In the genomic region with DNA sequence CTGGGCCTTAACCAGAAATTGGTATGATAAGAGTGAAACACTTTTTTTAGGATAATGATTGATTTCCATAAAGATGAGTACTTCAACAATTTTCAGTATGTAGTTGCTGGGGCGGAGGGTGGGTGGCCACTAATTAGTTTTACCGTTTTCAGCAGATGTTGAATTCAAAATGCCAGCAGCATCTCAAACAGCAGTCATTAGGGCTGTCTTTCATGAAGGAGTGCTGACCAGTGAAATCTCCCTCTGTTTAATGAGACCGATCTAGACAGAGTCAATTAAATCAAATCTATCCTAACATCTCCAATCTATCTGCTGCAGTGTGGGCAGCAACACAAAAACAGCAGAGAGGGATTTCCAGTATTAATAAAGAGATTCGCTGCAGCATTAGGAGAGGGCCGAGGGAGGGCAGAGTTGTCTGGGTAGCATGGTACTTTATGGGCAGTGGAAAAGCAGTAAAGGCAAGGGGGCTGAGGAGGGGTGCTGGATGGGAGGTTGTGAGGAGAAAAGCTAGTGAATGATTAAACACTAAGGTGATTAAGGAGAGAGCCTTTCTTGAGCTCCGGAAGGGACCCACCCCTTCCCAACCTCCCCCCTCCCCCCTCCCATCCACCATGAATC, we compare ENCODE assay signal across 11 mouse cellular contexts. TPM values are rescaled to one million over a fixed set of nuclear protein-coding genes. Genes with fewer than 3 reads are reported as not detected.
DNase-seq lines count a peak whose midpoint lies in the region; ATAC-seq and TF ChIP-seq lines count a peak whose summit lies in the region.
"Had no signal": no experiment of that assay in that cellular context is flagged by ENCODE, and none has a peak within 500 bp of the region (broad histone marks: within the 10 kb centered on the region; RNA-seq: fewer than 3 reads in every experiment).

No protein-coding gene starts in this region.

- peaks cover 22% of the 10 kb centered on the region for H3K27me3 ChIP-seq in embryonic facial prominence, embryonic 11.5 days (ENCODE audit: control insufficient read depth, insufficient read depth, low read length)
- no peaks in the 10 kb centered on the region for H3K27me3 ChIP-seq in hindbrain, embryonic 16.5 days (replicated peaks; ENCODE audit: control insufficient read depth, insufficient read depth, low read length)

- no peak overlapping the region for H3K4me2 ChIP-seq in embryonic facial prominence, embryonic 11.5 days (ENCODE audit: low read depth, low read length)
- peak overlapping the region; percentile 88 for H3K4me2 ChIP-seq in hindbrain, embryonic 16.5 days (ENCODE audit: low read length)

- TF ChIP-seq POLR2A in olfactory bulb, adult 2 months (IDR thresholded peaks at IDR 0.05; ENCODE audit: insufficient read depth, low read depth, low read length): no peak

- 18% methylated on average over 6 of the region's 6 CpGs for WGBS in embryonic facial prominence, embryonic 11.5 days
- 10% methylated on average over 6 of the region's 6 CpGs for WGBS in hindbrain, embryonic 16.5 days
- WGBS in olfactory bulb, adult 2 months: 27% methylated on average over 6 of the region's 6 CpGs

- no peak; the same call in none of the 2 replicates for TF ChIP-seq CTCF in left cerebral cortex, adult 2 months (IDR thresholded peaks at IDR 0.05)
- no peak for TF ChIP-seq CTCF in olfactory bulb, adult 2 months (IDR thresholded peaks at IDR 0.05; ENCODE audit: insufficient read depth, low read depth, low read length)

- intact Hi-C loops in left cerebral cortex, adult 2 months (cut with DNase I): no loop called here

- no peaks in the 10 kb centered on the region for H3K4me1 ChIP-seq in embryonic facial prominence, embryonic 11.5 days (ENCODE audit: control insufficient read depth, insufficient read depth, low read length)
- H3K4me1 ChIP-seq in hindbrain, embryonic 16.5 days (ENCODE audit: control insufficient read depth, insufficient read depth, low read depth, low read length): peaks cover 4% of the 10 kb centered on the region
- no peaks in the 10 kb centered on the region for H3K4me1 ChIP-seq in olfactory bulb, adult 2 months (ENCODE audit: control insufficient read depth, insufficient read depth, low read length)

- no peaks in the 10 kb centered on the region for H3K36me3 ChIP-seq in embryonic facial prominence, embryonic 11.5 days (replicated peaks; ENCODE audit: control insufficient read depth, insufficient read depth, low read depth, low read length)
- H3K36me3 ChIP-seq in hindbrain, embryonic 16.5 days (ENCODE audit: control insufficient read depth, insufficient read depth, low read length): no peaks in the 10 kb centered on the region

- peak overlapping the region; percentile 83 for H3K4me3 ChIP-seq in left cerebral cortex, adult 2 months
- no peak overlapping the region for H3K4me3 ChIP-seq in embryonic facial prominence, embryonic 11.5 days (ENCODE audit: low read depth, low read length)
- H3K4me3 ChIP-seq in hindbrain, embryonic 16.5 days (ENCODE audit: low read length): peak overlapping the region; percentile 39
- H3K4me3 ChIP-seq in olfactory bulb, adult 2 months (ENCODE audit: insufficient read depth, low read depth, low read length): peak overlapping the region; percentile 27; the same call in 1 of the 2 replicates

- no peak overlapping the region for H3K9ac ChIP-seq in embryonic facial prominence, embryonic 11.5 days (replicated peaks; ENCODE audit: low read length)
- H3K9ac ChIP-seq in hindbrain, embryonic 16.5 days (ENCODE audit: low read depth, low read length): peak overlapping the region; percentile 50

- H3K9me3 ChIP-seq in embryonic facial prominence, embryonic 11.5 days (replicated peaks; ENCODE audit: control insufficient read depth, low read length): no peaks in the 10 kb centered on the region
- no peaks in the 10 kb centered on the region for H3K9me3 ChIP-seq in hindbrain, embryonic 16.5 days (ENCODE audit: control insufficient read depth, low read length)

- 0 out of 2 replicates have a peak, but pooled peaks have one; percentile 22 for ATAC-seq in embryonic facial prominence, embryonic 11.5 days (replicated peaks; ENCODE audit: insufficient number of reproducible peaks, low FRiP score, low TSS enrichment, low read depth)
- ATAC-seq in hindbrain, embryonic 16.5 days: no peak
- no peak for ATAC-seq in frontal cortex, adult (ENCODE audit: low TSS enrichment)

- peak overlapping the region; percentile 21; the same call in 1 of the 2 replicates for H3K27ac ChIP-seq in left cerebral cortex, adult 2 months
- no peak overlapping the region for H3K27ac ChIP-seq in embryonic facial prominence, embryonic 11.5 days (replicated peaks; ENCODE audit: low read depth, low read length)
- 0 out of 2 replicates have a peak overlapping the region, but pooled peaks have one; percentile 39 for H3K27ac ChIP-seq in hindbrain, embryonic 16.5 days (ENCODE audit: low read depth, low read length)
- no peak overlapping the region for H3K27ac ChIP-seq in olfactory bulb, adult 2 months (ENCODE audit: insufficient read depth, low read depth, low read length)
- H3K27ac ChIP-seq: macrophage had no signal

- no peak for DNase-seq in left cerebral cortex, adult 2 months (ENCODE audit: extremely low spot score in 1 of 2, low spot score in 2 of 2)
- DNase-seq in left cerebral cortex, adult 18-20 months (ENCODE audit: low spot score in 2 of 2): no peak
- DNase-seq in embryonic facial prominence, embryonic 11.5 days (ENCODE audit: low spot score): no peak
- no peak for DNase-seq in thymus, postnatal 36 days
- DNase-seq: adrenal gland, postnatal 25 days; thymus, postnatal 25 days had no signal

RNA-seq across cellular contexts. Expression of a gene that starts 4.5 kb away (rescaled TPM):
- total RNA-seq in left cerebral cortex, adult 2 months (2021): 10 to 100 TPM; 79.7 to 87.3 TPM
- 10 to 100 TPM; 63.5 to 83.2 TPM for total RNA-seq in left cerebral cortex, adult 18-20 months (2021)
- 2.1 and 2.9 TPM in 2 replicates for polyA plus RNA-seq in embryonic facial prominence, embryonic 11.5 days (2014; fragmentation: Nextera tagmentation; extraction: Ambion mirVana)
- 32.8 and 34.9 TPM in 2 replicates for polyA plus RNA-seq in hindbrain, embryonic 16.5 days (2015; fragmentation: Nextera tagmentation; extraction: Ambion mirVana)
- polyA plus RNA-seq in olfactory bulb, adult 2 months (2012; ENCODE audit: insufficient read depth, insufficient read length, low replicate concordance, missing spikeins): not detected in 2 replicates
- total RNA-seq: hematopoietic stem cell, adult 5-6 weeks had no signal
- polyA plus RNA-seq: macrophage had no signal

Comparison
In these comparisons a context has a peak if more than half of its experiments do, and no peak if none do; other contexts are left out.
1. H3K27ac ChIP-seq: peak in left cerebral cortex, adult 2 months (single experiment) and hindbrain, embryonic 16.5 days (single experiment); none in embryonic facial prominence, embryonic 11.5 days (single experiment) and olfactory bulb, adult 2 months (single experiment).